Mouse (Mus musculus): Measurements from ENCODE around the gene Lefty1. TPM values are rescaled to one million over a fixed set of nuclear protein-coding genes. Genes with fewer than 3 reads are reported as not detected.
A peak's percentile ranks its signal among the peaks of the same experiment; 100 is the strongest.
"Not testable (repeated sequence)": the region's sequence is repeated elsewhere in the genome, so short reads cannot be mapped to it uniquely, and the experiment has no call there.

The Lefty1 gene
- polyA plus RNA-seq (2015; fragmentation: Nextera tagmentation; extraction: Ambion mirVana): not detected in 2 replicates

DNA sequence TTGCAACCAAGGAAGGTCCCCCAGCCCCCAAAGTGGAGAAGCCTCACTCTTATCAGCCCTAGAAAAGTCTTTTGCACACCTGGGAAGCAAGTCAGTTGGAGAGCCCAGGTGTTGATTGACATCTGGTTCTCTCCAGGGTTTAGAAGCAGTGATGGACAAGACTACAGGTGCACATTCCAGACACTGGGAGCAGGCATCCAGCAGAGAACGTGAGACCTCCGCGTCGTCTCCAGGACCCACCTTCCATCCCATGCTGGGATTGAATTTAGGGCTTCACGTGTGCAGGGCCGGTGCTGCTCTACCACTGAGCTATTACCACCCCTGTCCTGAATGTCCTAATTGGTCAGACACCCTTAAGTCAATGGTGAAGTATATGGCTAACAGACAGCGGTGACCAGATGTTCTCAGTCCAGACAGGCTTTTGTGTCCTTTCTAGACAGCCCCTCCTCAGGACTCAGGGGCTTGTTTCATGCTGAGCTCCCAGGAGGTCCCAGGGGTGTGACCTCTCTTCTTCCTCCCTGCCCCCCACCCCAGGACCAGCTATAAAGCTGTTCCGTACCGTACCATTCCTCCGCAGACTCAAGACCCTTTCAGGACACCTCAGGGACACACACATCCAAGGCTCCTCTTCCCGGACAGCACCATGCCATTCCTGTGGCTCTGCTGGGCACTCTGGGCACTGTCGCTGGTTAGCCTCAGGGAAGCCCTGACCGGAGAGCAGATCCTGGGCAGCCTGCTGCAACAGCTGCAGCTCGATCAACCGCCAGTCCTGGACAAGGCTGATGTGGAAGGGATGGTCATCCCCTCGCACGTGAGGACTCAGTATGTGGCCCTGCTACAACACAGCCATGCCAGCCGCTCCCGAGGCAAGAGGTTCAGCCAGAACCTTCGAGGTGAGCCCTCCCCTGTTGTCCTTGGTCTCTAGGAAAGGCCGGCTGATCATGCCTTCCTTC, at the start of gene Lefty1:
Gene Lefty1 (plus strand): TSS at position 556 of the 953 bp plus-strand sequence.
- Histone ChIP-seq H3K27ac (no peak within 1 kb of the TSS), H3K4me3 (no peak within 1 kb of the TSS), H3K4me2 (no peak within 1 kb of the TSS), H3K36me3 (ENCODE audit: poor library complexity, severe bottlenecking) (no peaks in the 10 kb centered on the region), H3K9me3 (replicated peaks) (no peaks in the 10 kb centered on the region), H3K27me3 (peaks cover 53% of the 10 kb centered on the region), H3K9ac (no peak within 1 kb of the TSS), H3K4me1 (peaks cover 4% of the 10 kb centered on the region; the same call in 1 of the 2 replicates)
- WGBS: 12% methylated on average over 21 of the region's 21 CpGs
- no peak for ATAC-seq

DNA sequence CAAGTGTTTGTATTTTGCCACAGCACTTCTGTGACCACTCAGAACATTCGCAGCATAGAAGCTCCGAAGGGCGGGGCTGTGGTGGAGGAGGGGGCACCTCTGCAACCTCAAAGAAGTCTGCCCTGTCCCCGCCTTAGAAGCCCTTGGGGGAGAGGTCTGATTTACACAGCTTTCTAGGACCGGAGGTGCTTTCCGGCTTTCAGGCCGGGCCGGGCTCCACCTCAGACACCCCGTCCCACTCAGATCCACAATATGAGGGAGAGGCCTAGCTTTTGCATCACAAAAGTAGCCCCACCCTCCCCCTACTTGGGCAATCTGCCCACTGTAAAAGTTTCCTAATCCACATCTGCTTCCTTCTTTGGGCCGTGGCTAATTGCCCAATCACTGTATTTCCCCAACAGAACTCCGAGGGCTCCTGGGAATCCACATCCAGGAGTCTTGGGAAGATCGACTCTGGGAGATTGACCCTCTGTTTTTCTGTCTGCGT, 46.2 kb upstream of the Lefty1 start:
- Histone ChIP-seq H3K9ac (no peak overlapping the region), H3K9me3 (replicated peaks) (no peaks in the 10 kb centered on the region), H3K4me2 (peak overlapping the region; percentile 40), H3K27me3 (peaks cover 14% of the 10 kb centered on the region), H3K4me1 (peaks cover 13% of the 10 kb centered on the region), H3K36me3 (ENCODE audit: poor library complexity, severe bottlenecking) (no peaks in the 10 kb centered on the region), H3K27ac (no peak overlapping the region), H3K4me3 (no peak overlapping the region)
- peak; percentile 68 for ATAC-seq
- WGBS: 8% methylated on average over 13 of the region's 13 CpGs

DNA sequence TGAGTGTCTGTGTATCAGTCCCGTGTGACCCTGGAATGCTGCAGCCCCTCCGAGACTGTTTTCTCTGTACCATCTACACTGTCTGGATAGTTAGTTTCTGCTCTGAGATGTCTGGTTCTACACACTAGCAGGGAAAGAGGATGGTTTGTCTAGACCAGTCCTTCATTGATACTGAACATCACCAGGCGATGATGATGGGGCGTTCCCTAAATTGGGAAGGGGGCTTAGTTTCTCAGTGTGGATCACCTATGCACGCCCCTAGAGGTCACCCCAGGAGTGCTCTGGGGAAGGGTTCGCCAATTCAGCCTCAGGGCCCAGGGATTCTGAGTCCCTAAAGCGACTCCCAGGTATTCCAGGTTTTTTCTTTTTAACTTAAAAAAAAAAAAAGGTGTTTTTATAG, 45.6 kb upstream of the Lefty1 start:
- Histone ChIP-seq H3K36me3 (ENCODE audit: poor library complexity, severe bottlenecking) (no peaks in the 10 kb centered on the region), H3K27me3 (peaks cover 19% of the 10 kb centered on the region), H3K27ac (no peak overlapping the region), H3K4me3 (no peak overlapping the region), H3K9me3 (replicated peaks) (no peaks in the 10 kb centered on the region), H3K4me1 (peaks cover 13% of the 10 kb centered on the region), H3K9ac (no peak overlapping the region), H3K4me2 (0 out of 2 replicates have a peak overlapping the region, but pooled peaks have one; percentile 40)
- 0 out of 2 replicates have a peak, but pooled peaks have one; percentile 24 for ATAC-seq
- WGBS: 39% methylated on average over 7 of the region's 7 CpGs

DNA sequence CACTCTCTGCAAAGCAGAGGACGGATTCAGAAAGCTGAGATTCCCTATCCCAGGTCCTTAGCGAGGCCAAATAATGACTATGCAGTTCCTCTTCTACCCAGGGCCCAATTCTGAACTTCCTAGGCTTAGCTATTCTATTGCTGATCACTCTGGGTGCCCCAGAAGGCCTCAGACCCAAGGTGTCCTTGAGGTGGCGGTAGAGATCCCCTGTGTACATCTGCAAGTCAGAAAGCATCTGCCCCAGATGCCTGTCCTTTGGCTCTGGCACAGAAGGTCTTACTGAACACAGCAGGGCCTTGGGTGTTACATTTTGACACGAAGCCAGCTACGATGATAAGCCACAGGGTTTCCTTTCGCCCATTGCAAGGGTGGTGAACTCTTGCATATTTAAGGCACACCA, 45.0 kb upstream of the Lefty1 start:
- Histone ChIP-seq H3K4me3 (no peak overlapping the region), H3K4me2 (no peak overlapping the region), H3K9ac (no peak overlapping the region), H3K27me3 (peaks cover 26% of the 10 kb centered on the region), H3K9me3 (replicated peaks) (no peaks in the 10 kb centered on the region), H3K27ac (no peak overlapping the region), H3K4me1 (peaks cover 13% of the 10 kb centered on the region), H3K36me3 (ENCODE audit: poor library complexity, severe bottlenecking) (no peaks in the 10 kb centered on the region)
- no peak for ATAC-seq
- 39% methylated on average over 6 of the region's 6 CpGs for WGBS

DNA sequence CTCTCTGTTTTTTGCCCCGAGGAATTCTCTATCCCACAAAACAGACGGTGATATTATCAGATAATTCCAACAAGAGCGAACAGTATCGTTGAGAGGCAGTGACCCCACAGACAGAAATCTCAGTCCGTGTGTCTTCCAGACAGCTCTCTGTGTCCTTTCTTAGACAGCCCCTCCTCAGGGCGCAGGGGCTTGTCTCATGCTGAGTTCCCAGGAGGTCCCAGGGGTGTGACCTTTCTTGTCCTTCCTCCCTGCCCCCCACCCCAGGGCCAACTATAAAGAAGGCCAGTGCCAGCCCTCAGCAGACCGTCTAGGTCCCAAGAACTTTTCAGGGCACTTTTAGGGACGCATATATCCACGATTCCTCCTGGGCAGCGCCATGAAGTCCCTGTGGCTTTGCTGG, 42.0 kb upstream of the Lefty1 start, which contains the start of gene Lefty2:
Gene Lefty2 (plus strand): TSS at position 301 of the 400 bp plus-strand sequence.
- no peak for ATAC-seq
- Histone ChIP-seq H3K4me2 (peak within 1 kb of the TSS; percentile 46), H3K9me3 (replicated peaks) (no peaks in the 10 kb centered on the region), H3K27ac (no peak within 1 kb of the TSS), H3K27me3 (peaks cover 37% of the 10 kb centered on the region), H3K4me1 (peaks cover 13% of the 10 kb centered on the region), H3K36me3 (ENCODE audit: poor library complexity, severe bottlenecking) (no peaks in the 10 kb centered on the region), H3K4me3 (no peak within 1 kb of the TSS), H3K9ac (no peak within 1 kb of the TSS)
- 67% methylated on average over 10 of the region's 10 CpGs for WGBS

DNA sequence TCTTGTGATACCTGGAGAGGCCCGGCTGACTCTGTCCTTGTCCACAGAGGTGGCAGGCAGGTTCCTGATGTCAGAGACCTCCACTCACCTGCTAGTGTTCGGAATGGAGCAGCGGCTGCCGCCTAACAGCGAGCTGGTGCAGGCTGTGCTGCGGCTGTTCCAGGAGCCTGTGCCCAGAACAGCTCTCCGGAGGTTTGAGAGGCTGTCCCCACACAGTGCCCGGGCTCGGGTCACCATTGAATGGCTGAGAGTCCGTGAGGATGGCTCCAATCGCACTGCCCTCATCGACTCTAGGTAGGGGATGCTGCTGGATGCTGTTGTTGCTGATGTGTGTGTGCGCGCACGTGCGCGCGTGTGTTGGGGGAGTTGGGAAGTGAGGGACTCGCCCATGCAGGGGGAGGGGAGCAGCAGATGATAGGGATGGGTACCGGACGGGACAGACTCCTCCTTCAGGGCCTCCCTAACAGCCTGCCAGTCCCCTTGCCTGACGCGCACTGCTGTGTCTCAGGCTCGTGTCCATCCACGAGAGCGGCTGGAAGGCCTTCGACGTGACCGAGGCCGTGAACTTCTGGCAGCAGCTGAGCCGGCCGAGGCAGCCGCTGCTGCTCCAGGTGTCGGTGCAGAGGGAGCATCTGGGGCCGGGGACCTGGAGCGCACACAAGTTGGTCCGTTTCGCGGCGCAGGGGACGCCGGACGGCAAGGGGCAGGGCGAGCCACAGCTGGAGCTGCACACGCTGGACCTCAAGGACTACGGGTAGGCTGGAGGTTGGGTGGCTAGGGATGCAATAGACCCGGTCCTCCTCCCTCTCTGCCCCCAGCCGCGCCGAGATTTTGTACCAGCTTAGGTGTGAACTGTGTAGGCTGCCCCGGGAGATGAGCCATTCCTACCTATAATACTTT, 40.5 kb upstream of the Lefty1 start:
- 0 out of 2 replicates have a peak overlapping the region, but pooled peaks have one; percentile 30 for H3K9ac ChIP-seq
- peaks cover 37% of the 10 kb centered on the region for H3K27me3 ChIP-seq
- not testable (repeated sequence) for H3K36me3 ChIP-seq (ENCODE audit: poor library complexity, severe bottlenecking); H3K4me1 ChIP-seq; H3K9me3 ChIP-seq (replicated peaks); ATAC-seq; H3K27ac ChIP-seq
- H3K4me2 ChIP-seq: peak overlapping the region; percentile 46
- peak overlapping the region; percentile 22 for H3K4me3 ChIP-seq
- 4% methylated on average over 47 of the region's 51 CpGs for WGBS

DNA sequence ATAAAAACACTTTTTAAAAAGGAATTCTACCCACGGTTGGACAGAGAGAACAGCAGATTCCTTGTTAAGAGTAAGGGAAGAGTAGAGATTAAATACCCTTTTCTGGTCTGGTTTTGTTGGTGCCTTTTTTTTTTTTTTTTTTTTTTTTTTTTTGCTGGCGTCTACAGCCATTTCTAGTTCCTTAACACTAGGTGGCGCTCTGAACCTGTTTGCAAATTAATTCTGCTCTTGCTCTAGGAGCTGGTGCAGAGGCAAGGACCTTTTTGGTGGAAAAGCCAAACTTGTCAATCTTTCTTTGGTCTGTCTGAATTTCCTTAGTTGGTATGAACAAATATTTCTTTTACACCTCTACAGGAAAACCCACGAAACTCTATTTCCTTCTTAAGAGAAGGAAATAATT, 33.7 kb upstream of the Lefty1 start:
- Histone ChIP-seq H3K4me2 (no peak overlapping the region), H3K4me3 (no peak overlapping the region), H3K27me3 (0 out of 2 replicates have a peak, but pooled peaks cover 2% of the 10 kb centered on the region), H3K27ac (no peak overlapping the region), H3K9ac (no peak overlapping the region), H3K9me3 (replicated peaks) (no peaks in the 10 kb centered on the region), H3K36me3 (ENCODE audit: poor library complexity, severe bottlenecking) (peaks cover 3% of the 10 kb centered on the region), H3K4me1 (peaks cover 20% of the 10 kb centered on the region)
- WGBS: 2% methylated on average over 4 of the region's 4 CpGs
- no peak for ATAC-seq

DNA sequence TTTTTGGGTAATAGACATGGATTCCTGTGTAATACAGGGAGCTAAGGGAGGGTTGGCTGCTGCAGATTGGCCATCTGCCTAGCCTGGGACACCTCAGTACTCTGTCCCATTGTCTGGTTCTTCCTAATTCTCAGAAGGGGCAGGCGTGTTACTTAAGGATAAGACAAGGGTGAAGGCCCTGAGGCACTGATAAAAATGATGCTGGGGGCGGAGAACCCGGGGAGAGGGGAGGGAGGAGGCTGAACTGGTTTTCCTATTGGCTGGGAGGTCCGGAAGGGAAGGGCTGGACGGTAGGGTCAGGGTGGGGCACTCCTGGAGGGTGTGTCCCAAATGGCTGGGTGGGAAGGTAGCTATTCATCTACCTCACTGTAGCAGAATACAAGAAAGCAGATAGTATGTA, 31.9 kb upstream of the Lefty1 start:
- Histone ChIP-seq H3K4me2 (no peak overlapping the region), H3K4me1 (peaks cover 26% of the 10 kb centered on the region), H3K36me3 (ENCODE audit: poor library complexity, severe bottlenecking) (peaks cover 21% of the 10 kb centered on the region), H3K9me3 (replicated peaks) (no peaks in the 10 kb centered on the region), H3K9ac (no peak overlapping the region), H3K4me3 (no peak overlapping the region), H3K27me3 (no peaks in the 10 kb centered on the region), H3K27ac (no peak overlapping the region)
- ATAC-seq: no peak
- WGBS: 39% methylated on average over 5 of the region's 5 CpGs

DNA sequence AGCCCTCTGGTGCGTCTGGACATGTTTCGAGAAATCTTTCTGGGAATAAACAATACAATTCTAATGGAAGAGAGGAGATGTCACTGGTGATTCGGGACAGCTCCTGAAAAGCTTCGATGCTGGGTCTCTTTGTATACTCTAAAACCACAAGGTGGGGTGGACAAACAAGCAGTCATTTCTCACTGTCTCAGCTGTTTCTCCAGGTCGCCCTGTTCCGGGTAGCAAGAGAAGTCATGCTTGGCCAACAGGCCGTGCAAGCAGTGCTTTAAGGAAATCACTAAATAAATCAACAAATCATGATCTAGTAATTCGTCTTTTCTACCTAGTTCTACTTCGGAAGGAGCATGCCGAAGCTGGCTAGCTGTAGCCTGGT, 31.2 kb upstream of the Lefty1 start:
- H3K27me3 ChIP-seq: no peaks in the 10 kb centered on the region
- peak overlapping the region; percentile 95 for H3K9ac ChIP-seq
- H3K9me3 ChIP-seq (replicated peaks): no peaks in the 10 kb centered on the region
- H3K4me2 ChIP-seq: peak overlapping the region; percentile 92
- ATAC-seq: no peak
- H3K4me1 ChIP-seq: peaks cover 26% of the 10 kb centered on the region
- H3K4me3 ChIP-seq: peak overlapping the region; percentile 88
- 36% methylated on average over 10 of the region's 10 CpGs for WGBS
- H3K27ac ChIP-seq: peak overlapping the region; percentile 49; the same call in 1 of the 2 replicates
- H3K36me3 ChIP-seq (ENCODE audit: poor library complexity, severe bottlenecking): peaks cover 29% of the 10 kb centered on the region

DNA sequence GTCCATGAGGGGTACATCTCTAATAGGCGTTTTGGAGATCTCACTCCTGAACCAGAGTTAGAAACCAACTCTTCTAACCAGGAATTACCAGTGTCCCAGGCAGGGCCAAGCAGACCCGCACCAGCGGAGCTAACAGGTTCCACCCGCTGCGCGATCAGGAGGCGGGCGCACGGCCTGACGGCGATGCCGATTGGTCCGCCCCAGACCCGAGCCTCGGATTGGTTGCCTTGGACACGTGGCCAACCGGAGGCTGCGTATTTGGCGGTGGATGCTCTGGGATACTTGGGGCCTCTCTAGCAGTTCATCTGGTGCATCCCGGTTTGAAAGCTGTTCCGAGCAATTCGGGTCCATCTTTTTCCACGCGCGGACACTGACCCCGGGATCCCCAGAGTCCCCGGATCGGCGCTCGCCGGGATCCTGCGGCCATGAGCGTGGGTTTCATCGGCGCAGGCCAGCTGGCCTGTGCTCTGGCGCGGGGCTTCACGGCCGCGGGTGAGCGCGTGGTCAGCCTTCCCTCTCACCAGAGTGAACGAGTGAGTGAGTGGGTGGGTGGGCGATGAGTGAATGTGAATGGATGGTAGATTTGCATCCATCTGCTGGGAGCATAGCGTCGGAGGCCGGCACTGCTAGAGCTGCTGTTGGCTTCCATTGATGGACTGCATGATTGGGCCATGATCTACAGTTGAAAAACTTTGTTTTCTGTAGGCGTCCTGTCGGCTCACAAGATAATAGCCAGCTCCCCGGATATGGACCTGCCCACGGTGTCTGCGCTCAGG, 30.6 kb upstream of the Lefty1 start, which contains the start of gene Pycr2:
Gene Pycr2 (plus strand): TSS at position 255 of the 776 bp plus-strand sequence.
- peak within 1 kb of the TSS; percentile 88 for H3K4me3 ChIP-seq
- H3K9ac ChIP-seq: peak within 1 kb of the TSS; percentile 95
- peaks cover 26% of the 10 kb centered on the region for H3K4me1 ChIP-seq
- ATAC-seq: peak; percentile 99
- H3K36me3 ChIP-seq (ENCODE audit: poor library complexity, severe bottlenecking): peaks cover 34% of the 10 kb centered on the region
- H3K27ac ChIP-seq: peak within 1 kb of the TSS; percentile 78
- H3K27me3 ChIP-seq: no peaks in the 10 kb centered on the region
- H3K9me3 ChIP-seq (replicated peaks): no peaks in the 10 kb centered on the region
- WGBS: under 1% methylated on average over 52 of the region's 52 CpGs
- H3K4me2 ChIP-seq: peak within 1 kb of the TSS; percentile 92

DNA sequence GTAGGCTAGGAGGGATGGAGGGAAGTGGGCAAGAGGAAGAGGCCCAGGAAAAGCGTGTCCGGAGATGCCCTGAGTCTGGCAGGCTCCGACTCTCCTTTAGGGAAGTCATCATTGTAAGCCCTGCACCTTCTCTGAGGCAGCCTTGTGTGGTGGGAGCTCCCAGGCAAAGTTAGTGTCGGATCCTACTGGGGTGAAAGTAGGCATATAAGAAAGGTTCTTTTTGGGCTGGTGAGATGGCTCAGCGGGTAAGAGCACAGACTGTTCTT, 30.1 kb upstream of the Lefty1 start:
- Histone ChIP-seq H3K9ac (peak overlapping the region; percentile 95), H3K36me3 (ENCODE audit: poor library complexity, severe bottlenecking) (peaks cover 36% of the 10 kb centered on the region), H3K4me2 (peak overlapping the region; percentile 92), H3K27me3 (no peaks in the 10 kb centered on the region), H3K27ac (peak overlapping the region; percentile 78), H3K4me1 (peaks cover 26% of the 10 kb centered on the region), H3K9me3 (replicated peaks) (no peaks in the 10 kb centered on the region), H3K4me3 (peak overlapping the region; percentile 88)
- WGBS: 2% methylated on average over 5 of the region's 5 CpGs
- 0 out of 2 replicates have a peak, but pooled peaks have one; percentile 3 for ATAC-seq
